Mouse (Mus musculus) gastrocnemius, postnatal 36 days (tissue): ENCODE data around the gene Tagln3. TPM values are rescaled to one million over a fixed set of nuclear protein-coding genes. Genes with fewer than 3 reads are reported as not detected.
A peak's percentile ranks its signal among the peaks of the same experiment; 100 is the strongest.

Experiments used
- DNase-seq, 2 experiments: peaks; one replicate each; pipeline ENCODE4 v3.0.0; 2022
- intact Hi-C: fragments of 180-260 bp; cut with DNase I; formaldehyde crosslinking; loops from one replicate; pipeline ENCODE4 v1.15.1; 2025
- total RNA-seq, 2 experiments: library from RNA; stranded (reverse); gene quantifications; 2 replicates each; pipeline ENCODE4 v1.2.3; 2021

Gene Tagln3
- total RNA-seq, 2 experiments from 2014 or later, result 0.20 to 0.42 TPM

- DNase-seq, result no peak
- intact Hi-C loops, result no loop called here
Measured at GRCm38 (mm10) chr16:45723172-45723901, 1.1 kb downstream of the Tagln3 start.

- intact Hi-C loops, result no loop called here
- DNase-seq, result no peak
Measured at GRCm38 (mm10) chr16:45722460-45722951, 1.9 kb downstream of the Tagln3 start.

GRCm38 (mm10) chr16:45720022-45720630 lies 4.3 kb downstream of the Tagln3 start:
- intact Hi-C loops, result no loop called here
- DNase-seq, result no peak

DNA sequence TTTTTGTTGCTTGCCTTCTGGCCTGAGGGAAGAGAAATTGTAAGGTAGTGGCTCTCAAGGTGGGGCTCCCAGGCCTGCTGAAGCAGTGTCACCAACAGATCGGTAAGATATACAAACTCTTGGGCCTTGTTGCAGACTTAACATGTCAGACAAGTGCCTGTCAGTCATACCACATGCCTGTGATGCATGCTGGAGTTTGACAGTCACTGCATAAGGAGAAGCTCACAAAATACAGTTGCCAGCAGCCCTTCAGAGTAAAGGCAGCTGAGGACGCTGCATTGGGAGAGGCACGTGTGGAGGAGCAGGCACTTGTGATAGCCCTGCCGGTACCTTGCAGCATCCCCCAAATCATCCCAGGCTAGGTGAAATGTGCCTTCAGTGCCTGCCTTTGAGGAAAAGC lies 6.1 kb downstream of the Tagln3 start:
- intact Hi-C loops, result no loop called here
- DNase-seq, result no peak

- DNase-seq, result no peak
- intact Hi-C loops, result no loop called here
Measured at GRCm38 (mm10) chr16:45714489-45715150, 9.8 kb downstream of the Tagln3 start.

DNA sequence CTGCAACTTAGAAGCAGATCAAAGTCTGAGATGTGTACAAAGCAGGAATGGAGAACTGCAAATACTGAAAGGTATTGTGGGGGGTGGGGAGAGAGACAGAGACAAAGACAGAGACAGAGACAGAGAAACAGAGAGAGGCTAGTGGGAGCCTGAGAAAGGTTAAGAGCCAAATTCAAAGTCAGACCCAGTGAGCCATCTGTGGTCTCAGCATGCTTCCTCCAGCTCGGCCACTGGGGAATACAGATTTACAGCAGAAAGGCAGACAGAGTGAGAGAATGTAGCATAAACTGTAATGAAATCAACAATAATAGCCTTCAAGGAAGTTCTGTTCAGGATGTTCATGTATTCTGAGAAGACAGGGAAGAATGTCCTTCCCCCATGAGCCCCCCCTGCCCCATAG lies 10.5 kb downstream of the Tagln3 start:
- intact Hi-C loops, result no loop called here
- DNase-seq, result no peak

DNA sequence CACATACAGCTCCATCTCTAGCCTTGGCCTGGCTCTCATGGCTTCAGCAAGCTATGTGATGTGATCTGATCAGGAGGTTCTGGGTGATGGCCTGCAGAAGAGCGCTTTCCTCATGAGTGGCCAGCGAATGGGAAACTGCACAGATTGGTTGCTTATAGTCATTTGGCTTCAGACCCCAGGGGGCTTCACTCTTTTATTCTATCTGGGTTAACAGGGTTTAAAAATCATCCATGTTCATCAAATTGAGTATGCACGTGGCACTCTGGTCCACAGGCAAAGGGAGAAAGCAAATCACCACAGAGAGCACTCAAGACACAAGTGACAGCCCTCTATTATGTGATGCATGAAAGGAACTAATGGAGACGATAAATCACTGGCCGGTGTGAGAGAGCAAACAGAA lies 11.1 kb downstream of the Tagln3 start:
- DNase-seq, result no peak
- intact Hi-C loops, result no loop called here

DNA sequence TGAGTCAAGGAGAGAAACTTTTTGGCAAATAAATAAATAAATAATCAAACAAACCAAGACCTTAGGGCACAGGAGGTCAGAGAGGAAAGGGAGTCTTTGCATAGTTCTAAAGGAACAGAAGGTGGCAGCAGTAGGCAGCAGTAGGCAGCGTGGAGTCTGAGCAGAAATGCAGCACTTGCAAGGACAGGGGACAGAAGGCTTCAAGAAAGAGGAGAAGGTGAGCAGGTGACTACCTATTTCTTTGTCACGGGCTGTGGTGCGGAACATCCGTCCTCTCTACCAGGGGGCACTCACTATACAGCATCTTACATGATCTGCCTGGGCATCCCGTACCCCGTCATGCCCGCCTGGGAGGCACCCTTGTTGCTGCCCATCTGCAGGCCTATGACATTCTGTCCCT lies 13.1 kb downstream of the Tagln3 start:
- DNase-seq, result no peak
- intact Hi-C loops, result no loop called here

GRCm38 (mm10) chr16:45699301-45699700 lies 25.1 kb downstream of the Tagln3 start:
- no peak for DNase-seq
- intact Hi-C loops, result no loop called here

- intact Hi-C loops, result no loop called here
- no peak for DNase-seq
Measured at GRCm38 (mm10) chr16:45697996-45698395, 26.4 kb downstream of the Tagln3 start.

DNA sequence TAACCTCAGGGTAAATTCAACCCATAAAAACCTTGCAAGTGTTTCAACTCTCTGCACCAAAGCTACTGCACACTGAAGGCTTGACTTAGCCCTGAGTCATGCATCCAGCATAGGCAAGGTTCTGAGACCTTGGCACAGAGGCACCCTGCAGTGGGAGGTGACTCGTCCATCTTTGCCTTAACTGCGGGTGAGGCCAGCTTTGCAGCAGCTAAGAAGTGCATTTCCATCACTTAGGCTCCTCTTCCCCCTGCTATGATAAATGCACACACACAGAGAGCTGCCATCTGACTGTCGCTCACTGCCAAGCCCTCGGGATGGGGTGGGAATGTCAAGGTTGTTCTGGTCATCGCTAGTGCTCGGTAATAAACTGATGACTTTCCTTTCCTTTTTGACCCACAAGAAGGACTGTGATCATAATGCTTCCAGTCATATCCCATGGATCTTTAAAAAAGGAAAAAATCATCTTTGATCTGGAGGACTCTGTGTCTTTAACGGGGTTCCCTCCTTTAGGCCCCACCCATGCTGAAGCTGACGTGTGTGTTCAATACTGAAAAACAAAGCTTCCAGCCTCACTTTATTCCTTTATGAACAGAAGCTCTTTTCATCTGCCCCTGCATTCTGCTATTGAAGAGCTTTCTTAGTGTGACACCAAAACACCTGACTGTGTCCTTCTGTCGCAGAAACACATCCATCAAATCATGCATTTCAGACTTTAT lies 28.8 kb downstream of the Tagln3 start:
- DNase-seq, result no peak
- intact Hi-C loops, result no loop called here

- intact Hi-C loops, result no loop called here
- DNase-seq, result no peak
Measured at GRCm38 (mm10) chr16:45693558-45693957, 30.9 kb downstream of the Tagln3 start, which contains the start of gene Tmprss7. TSS of gene Tmprss7 (minus strand) at chr16:45693658.

DNA sequence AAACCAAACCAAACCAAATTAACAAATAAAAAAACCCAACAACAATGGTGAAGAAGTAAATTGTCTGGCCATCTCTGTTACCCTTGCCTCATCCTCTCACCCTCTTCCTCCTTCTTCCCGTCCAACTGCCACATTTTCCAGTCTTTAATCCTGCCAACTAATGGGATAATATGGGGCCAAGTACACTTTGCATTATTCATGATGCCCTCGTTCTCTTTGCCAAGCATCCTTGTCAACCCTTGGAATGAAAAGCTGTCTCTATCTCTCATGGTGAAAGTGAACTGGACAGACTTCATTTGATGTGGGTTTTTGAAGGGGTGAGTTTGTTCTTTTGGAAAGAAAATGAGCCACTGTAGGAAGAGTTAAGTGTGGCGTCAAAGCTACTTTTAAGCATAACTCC lies 31.6 kb downstream of the Tagln3 start:
- DNase-seq, result no peak
- intact Hi-C loops, result no loop called here

GRCm38 (mm10) chr16:45690178-45690577 lies 34.2 kb downstream of the Tagln3 start:
- no peak for DNase-seq
- intact Hi-C loops, result no loop called here

DNA sequence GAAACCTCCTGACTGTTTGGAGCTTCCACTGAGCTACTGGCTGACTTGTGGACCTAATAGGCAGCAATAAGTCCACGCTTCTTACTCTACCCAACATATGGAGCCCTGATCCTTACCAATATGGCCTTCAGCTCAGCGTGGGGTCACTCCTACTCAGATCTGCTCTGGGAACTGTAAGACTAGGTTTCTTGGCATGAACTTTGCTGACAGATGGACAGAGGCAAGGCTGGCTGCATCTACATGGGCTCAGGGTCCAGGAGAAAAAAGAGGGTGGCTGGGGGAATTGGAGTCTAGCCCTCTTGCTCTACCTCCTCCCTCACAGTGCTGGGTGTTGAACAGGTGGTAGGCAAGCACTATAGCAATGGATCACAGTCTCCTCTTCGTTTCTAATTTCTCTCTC lies 37.6 kb downstream of the Tagln3 start:
- intact Hi-C loops, result loop anchor here (10.0 kb wide), 2 partner anchors 278 to 758 kb away; no protein-coding TSS in a partner anchor
- no peak for DNase-seq

DNA sequence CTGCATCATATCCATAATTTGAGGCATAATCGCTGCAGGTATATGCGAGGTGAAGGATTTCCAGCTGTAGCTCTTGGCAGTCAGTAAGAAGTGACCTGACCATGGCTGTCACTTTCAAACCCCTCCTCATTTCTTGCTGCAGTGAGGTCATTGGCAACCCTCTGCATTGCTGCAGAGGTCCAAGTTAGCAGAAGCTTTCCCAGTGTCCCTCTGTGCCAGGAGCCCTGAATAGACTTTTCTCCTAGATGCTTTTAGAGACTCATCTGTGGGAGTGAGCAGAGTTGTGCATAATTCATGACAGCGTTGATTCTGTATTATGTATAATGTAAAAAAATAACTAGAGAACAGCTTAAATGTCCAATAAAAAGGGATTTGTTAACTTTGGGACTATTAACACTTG lies 39.1 kb downstream of the Tagln3 start:
- intact Hi-C loops, result loop anchor here (10.0 kb wide), 2 partner anchors 280 to 760 kb away; no protein-coding TSS in a partner anchor
- DNase-seq, result no peak

DNA sequence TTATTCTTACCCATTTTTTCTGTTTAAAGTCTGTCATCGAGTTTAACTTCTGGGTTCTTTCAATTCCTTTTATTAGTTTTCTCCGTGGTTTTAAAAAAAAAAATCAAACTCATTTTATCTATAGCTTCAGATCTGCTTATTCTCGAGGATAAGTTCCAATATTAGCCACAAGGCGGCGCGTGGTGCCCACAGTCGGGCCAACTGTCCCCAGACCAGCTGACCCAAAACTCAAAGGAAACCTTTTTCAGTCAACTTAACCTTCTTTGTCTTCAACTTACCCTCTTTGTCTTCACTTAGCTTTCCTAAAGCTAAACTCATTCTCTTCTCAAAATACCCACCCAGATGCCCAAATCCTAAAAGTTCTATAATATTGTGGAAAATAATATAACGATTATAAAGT lies 39.6 kb downstream of the Tagln3 start:
- intact Hi-C loops, result loop anchor here (10.0 kb wide), 2 partner anchors 280 to 760 kb away; no protein-coding TSS in a partner anchor
- peak; percentile 29 to 59 for DNase-seq

DNA sequence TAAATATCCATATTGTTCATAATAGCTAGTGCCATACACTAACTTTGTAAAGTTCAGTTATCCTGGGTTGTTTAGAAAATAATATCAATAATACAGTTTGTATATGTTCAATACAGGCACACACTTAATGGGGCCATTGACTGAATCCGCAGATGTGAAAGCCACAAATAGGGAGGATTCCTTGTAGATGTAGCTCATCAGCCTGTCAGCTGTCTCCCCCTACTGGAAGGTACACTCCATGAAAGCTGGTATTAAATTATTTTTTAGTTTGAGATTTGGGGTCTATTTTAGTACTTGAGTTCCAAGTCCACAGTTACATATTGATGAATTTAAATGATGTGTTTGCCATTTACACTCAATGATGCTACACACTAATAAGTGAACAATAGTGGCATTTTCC lies 47.9 kb downstream of the Tagln3 start:
- no peak for DNase-seq
- intact Hi-C loops, result no loop called here

- no peak for DNase-seq
- intact Hi-C loops, result no loop called here
Measured at GRCm38 (mm10) chr16:45670005-45670404, 54.4 kb downstream of the Tagln3 start.

DNA sequence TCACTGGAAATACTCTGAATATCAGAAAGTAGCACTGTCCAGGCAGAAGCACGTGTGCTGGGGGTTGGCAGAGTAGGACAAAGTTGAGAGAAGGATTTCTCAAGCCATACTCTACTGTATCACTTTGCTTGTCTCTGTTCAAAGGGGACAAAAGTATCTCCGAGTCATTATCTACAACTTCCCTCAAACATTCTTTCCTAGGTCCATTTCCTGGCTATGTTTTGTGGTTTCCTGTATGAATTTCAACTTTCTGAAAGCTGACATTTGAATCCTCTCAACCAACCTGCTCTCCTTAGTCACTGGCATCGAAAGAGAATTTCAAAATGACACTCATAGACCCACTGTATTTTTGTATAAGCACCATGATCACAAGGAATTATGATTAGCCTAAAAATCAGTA lies 56.2 kb downstream of the Tagln3 start:
- intact Hi-C loops, result no loop called here
- no peak for DNase-seq

DNA sequence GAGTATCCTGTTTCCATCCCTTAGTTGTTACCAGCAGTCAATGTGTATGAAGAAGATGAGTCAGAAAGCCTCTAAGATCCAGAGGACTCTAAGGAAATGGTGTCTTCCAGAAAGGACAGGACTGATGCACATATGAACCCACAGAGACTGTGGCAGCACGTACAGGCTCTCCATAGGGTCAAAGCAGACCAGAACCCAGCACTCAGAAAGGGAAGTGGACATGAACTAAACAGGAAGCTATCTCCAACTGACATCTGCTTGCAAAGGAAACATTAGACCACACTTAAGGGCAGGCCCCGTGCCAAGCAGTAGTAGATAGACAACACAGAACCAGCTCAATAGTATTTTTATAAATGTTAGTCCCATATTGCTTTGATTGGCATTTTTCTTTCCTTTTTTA lies 58.3 kb downstream of the Tagln3 start:
- no peak for DNase-seq
- intact Hi-C loops, result no loop called here
